Mouse (Mus musculus) kidney, adult 2 months (tissue): ENCODE measurements around the gene Itih5. TPM values are rescaled to one million over a fixed set of nuclear protein-coding genes. Genes with fewer than 3 reads are reported as not detected.

Experiments
- DNase-seq: peaks from one replicate; pipeline ENCODE4 v3.0.0; 2021
- H3K27ac ChIP-seq: fragments of 200-500 bp; 2 replicates; pipeline ENCODE4 v1.5.1; 2012; ENCODE audit warnings: low read depth, low read length, control low read depth, inconsistent platforms; ENCODE audit not compliant: insufficient read depth
- H3K27me3 ChIP-seq: fragments of 200-500 bp; replicated peaks from 2 replicates; pipeline ENCODE4 v1.6.1; 2012; ENCODE audit warnings: mild to moderate bottlenecking, moderate library complexity, low read length, inconsistent platforms; ENCODE audit not compliant: control insufficient read depth, insufficient read depth
- H3K36me3 ChIP-seq: fragments of 200-500 bp; 2 replicates; pipeline ENCODE4 v1.6.1; 2012; ENCODE audit warnings: mild to moderate bottlenecking, moderate library complexity, low read length, inconsistent platforms; ENCODE audit not compliant: control insufficient read depth, insufficient read depth
- H3K4me1 ChIP-seq: fragments of 200-500 bp; 2 replicates; pipeline ENCODE4 v1.6.1; 2011; ENCODE audit warnings: low read length; ENCODE audit not compliant: control insufficient read depth, insufficient read depth
- H3K4me3 ChIP-seq: fragments of 200-500 bp; 2 replicates; pipeline ENCODE4 v1.5.1; 2011; ENCODE audit warnings: mild to moderate bottlenecking, low read depth, low read length, control low read depth; ENCODE audit not compliant: insufficient read depth
- CTCF ChIP-seq: fragments of 200-500 bp; conservative IDR thresholded peaks from 2 replicates; pipeline ENCODE4 v1.5.1; 2011; ENCODE audit warnings: low read depth, mild to moderate bottlenecking, control low read depth, low read length, moderate library complexity, mixed read lengths; ENCODE audit not compliant: insufficient read depth, insufficient read length
- POLR2A ChIP-seq: fragments of 200-500 bp; IDR thresholded peaks from one replicate; pipeline ENCODE4 v1.6.1; 2011; ENCODE audit warnings: low read depth, low read length, control low read depth
- WGBS: fragments of 180-500 bp; shearing (Covaris S2); methylation state at CpG from one replicate; pipeline ENCODE4 v1.1.7; 2018; 5-methylcytosine and 5-hydroxymethylcytosine counted together
- polyA plus RNA-seq: library from polyadenylated mRNA; depleted of rRNA; stranded (reverse); fragments of >200 nt; gene quantifications from 2 replicates; pipeline ENCODE4 v1.2.3, GENCODE M21; 2012; rRNA removed

Itih5 gene
- polyA plus RNA-seq, 1 experiment = 14.1 TPM

DNA sequence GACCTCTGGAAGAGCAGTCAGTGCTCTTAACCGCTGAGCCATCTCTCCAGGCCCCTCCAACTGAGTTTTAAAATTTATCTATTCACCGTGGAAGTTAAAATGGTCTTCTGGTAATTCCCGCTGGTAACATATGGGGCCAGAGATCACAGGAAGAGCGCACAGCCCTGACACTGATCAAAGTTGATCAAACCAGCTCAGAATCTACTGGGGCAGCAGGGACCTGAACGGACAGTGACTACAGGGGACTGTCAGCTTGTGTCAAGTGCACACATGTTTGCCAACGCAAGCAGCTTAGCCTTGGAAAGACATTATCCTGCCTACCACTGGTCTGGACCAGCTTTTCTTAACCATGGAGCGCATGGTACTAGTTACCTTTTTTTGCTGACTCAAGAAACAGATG is 136.7 kb downstream of the Itih5 start:
- no peak for DNase-seq
- TF ChIP-seq CTCF = no peak
- no peak for TF ChIP-seq POLR2A
- Histone ChIP-seq H3K27ac (no peak overlapping the region), H3K4me1 (no peaks in the 10 kb centered on the region; the same call in 1 of the 2 replicates), H3K36me3 (no peaks in the 10 kb centered on the region), H3K27me3 (no peaks in the 10 kb centered on the region), H3K4me3 (no peak overlapping the region)
- 73% methylated on average over 7 of the region's 7 CpGs for WGBS

DNA sequence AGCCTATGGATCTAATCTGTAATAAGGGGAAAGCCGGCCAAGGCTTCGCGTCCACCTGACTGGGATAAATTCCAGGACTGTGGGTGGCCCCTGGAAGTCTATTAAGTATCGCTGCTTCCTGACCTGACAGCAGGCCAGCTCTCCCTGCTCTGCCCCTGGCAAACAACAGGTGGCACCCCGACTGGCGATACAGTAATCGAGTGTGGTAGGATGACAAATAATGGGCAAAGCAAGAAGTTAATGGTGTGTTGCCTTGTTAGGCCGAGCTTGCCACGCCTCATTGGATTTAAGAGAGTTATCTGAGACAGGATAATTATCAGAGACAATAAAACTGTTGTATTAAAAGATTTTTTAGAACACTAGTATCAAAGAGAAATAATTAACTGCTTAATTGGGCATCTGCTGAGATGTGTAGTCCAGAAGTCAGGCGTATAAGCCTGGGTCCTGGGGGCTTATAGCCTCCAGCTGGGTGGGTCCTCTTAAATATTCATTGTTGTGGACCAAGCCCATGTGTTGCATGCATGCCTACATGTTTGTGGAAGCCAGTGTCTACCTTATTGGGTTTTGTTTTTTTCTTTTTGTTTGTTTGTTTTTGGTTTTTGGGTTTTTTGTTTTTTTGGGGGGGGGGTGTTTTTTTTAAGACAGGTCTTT is 140.3 kb downstream of the Itih5 start:
- TF ChIP-seq CTCF (no peak; the same call in 1 of the 2 replicates), POLR2A (no peak)
- no peak for DNase-seq
- 19% methylated on average over 10 of the region's 10 CpGs for WGBS
- Histone ChIP-seq H3K36me3 (no peaks in the 10 kb centered on the region), H3K27ac (no peak overlapping the region), H3K4me3 (no peak overlapping the region), H3K4me1 (no peaks in the 10 kb centered on the region), H3K27me3 (no peaks in the 10 kb centered on the region)

DNA sequence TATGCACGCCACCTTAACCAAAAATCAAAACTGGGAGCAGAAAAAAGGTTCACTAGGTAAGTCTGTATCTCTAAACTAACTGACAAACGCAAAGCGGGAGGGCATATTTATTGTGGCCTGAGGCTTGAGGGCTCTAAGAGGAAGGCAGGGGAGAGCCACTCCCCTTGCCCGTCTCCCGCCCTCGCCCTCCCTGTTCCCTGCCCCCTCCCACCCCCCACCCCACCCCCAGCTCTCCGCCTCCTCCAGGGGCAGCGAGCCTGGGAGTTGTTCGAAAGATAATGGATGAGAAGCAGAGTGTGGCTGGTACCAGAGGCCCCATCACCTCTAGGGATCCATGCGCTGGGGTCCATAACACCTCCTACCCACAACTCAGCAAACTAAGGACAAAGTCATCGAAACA is 142.5 kb downstream of the Itih5 start:
- Histone ChIP-seq H3K36me3 (no peaks in the 10 kb centered on the region), H3K27me3 (no peaks in the 10 kb centered on the region), H3K27ac (no peak overlapping the region), H3K4me1 (no peaks in the 10 kb centered on the region), H3K4me3 (no peak overlapping the region)
- DNase-seq = no peak
- TF ChIP-seq CTCF (no peak), POLR2A (no peak)
- 18% methylated on average over 11 of the region's 11 CpGs for WGBS

DNA sequence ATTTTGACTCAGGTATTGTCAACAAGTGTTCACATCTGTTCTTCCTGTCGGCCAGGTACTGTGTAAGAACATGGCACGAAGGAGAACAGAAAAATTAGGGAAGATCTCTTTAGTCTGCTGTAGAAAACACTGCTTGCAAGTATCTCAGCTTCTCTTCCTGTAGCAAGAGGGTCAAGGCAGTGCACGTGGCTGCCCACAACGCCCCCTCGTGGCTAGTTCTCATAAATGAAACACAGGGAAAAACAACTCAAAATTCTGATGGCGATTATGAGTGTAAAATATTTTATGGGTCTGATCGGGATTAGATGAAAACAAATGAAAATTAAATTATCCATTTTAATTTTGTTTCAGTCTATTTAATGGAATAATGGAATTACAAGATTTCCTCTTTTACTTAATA is 146.9 kb downstream of the Itih5 start:
- no peak overlapping the region for H3K27ac ChIP-seq
- WGBS = 55% methylated on average over 7 of the region's 7 CpGs
- no peaks in the 10 kb centered on the region for H3K4me1 ChIP-seq
- no peak for DNase-seq
- no peaks in the 10 kb centered on the region for H3K27me3 ChIP-seq
- no peaks in the 10 kb centered on the region for H3K36me3 ChIP-seq
- no peak overlapping the region for H3K4me3 ChIP-seq
- TF ChIP-seq POLR2A (no peak), CTCF (no peak)

DNA sequence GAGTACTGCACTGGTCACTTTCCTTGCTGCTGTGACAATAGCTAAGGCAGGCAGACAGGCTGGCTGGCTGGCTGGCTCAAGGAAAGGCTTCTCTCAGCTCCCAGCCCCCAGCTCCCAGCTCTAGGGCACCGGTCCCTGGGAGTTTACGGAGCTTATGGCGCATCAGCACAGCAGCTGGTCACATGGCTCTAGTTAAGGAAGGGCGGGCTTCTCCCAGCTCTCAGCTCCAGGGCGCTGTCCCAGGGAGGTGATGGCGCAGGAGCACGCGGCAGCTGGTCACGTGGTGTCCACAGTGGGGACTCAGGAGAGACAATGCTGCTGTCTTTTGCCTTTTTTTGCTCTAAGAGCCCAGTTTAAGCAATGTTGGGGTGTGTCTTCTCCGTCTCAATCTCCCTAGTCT is 147.4 kb downstream of the Itih5 start:
- WGBS = 49% methylated on average over 10 of the region's 10 CpGs
- Histone ChIP-seq H3K27ac (no peak overlapping the region), H3K36me3 (no peaks in the 10 kb centered on the region), H3K27me3 (no peaks in the 10 kb centered on the region), H3K4me1 (no peaks in the 10 kb centered on the region), H3K4me3 (no peak overlapping the region)
- TF ChIP-seq CTCF (no peak), POLR2A (no peak)
- no peak for DNase-seq

DNA sequence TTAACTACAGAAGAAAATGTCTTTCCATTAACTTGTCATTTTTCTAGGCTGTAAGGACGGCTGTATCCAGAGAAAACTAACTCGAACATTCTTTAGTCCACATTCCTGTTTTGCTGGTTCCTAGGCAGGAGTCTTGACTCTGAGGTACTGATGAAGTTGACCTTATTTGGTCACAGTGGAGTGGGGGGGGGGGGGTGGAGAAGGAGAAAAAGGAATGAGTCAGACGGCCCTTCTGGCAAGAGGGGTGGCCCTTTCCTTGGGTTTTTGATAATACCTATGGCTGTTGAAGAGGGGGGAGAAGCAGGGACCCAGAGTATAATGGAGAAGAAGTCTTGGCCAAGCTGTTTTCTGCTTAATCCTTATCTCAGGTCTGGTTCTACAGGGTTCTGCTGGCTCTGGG is 148.0 kb downstream of the Itih5 start:
- H3K4me1 ChIP-seq = no peaks in the 10 kb centered on the region
- 45% methylated on average over 3 of the region's 3 CpGs for WGBS

DNA sequence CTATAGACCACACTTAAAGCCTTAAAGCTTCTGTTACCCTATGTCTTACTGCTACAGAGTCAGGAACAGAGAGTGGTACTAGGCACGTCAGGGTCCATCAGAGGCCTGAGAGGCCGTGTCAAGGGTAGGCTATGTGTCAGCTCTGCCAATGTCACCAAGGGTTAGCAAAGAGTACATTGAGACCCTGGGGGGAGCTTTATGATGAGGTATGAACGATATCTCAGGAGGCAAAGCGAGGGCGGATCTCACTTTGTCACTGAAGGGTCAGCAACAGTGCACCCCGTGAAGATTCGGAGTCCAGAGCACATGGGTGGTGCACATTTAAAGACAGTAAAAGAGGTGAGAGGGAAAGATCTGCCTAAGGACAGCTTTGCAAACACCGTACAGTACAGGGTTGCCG is 148.6 kb downstream of the Itih5 start:
- TF ChIP-seq CTCF (no peak), POLR2A (no peak)
- DNase-seq = no peak
- WGBS = 95% methylated on average over 9 of the region's 9 CpGs
- no peaks in the 10 kb centered on the region for H3K4me1 ChIP-seq
- no peak overlapping the region for H3K27ac ChIP-seq
- H3K4me3 ChIP-seq = no peak overlapping the region
- no peaks in the 10 kb centered on the region for H3K27me3 ChIP-seq
- H3K36me3 ChIP-seq = no peaks in the 10 kb centered on the region

More for the DNA sequence above, 148.0 kb downstream of the Itih5 start:
- H3K27me3 ChIP-seq = no peaks in the 10 kb centered on the region
- no peaks in the 10 kb centered on the region for H3K36me3 ChIP-seq
- no peak overlapping the region for H3K4me3 ChIP-seq
- TF ChIP-seq POLR2A (no peak), CTCF (no peak)
- H3K27ac ChIP-seq = no peak overlapping the region
- no peak for DNase-seq

DNA sequence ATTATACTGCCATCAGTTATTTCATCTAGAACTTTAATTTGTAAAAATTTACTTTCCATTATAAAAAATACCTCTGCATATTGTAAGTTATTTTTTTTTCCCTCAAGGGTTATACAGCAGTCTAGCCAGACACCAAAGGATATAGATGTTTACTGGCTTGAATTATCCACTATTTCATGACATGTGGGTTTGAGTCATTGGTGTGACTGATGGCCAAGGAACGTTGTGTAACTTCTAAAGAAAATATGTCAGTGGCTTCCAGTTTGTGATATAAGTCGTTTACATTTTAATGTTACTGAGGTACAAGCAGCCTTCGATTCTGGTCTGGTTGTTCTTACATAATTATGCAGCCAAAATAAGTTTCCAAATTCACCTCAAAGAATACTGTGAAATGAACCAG is 151.5 kb downstream of the Itih5 start:
- Histone ChIP-seq H3K27ac (no peak overlapping the region), H3K27me3 (no peaks in the 10 kb centered on the region), H3K4me1 (no peaks in the 10 kb centered on the region), H3K36me3 (no peaks in the 10 kb centered on the region), H3K4me3 (no peak overlapping the region)
- TF ChIP-seq POLR2A (no peak), CTCF (no peak)
- no peak for DNase-seq
- 59% methylated on average over 3 of the region's 3 CpGs for WGBS

Other genes starting within 250 kb of the Itih5 start
- gene Taf3, start 105.0 kb upstream of the Itih5 start, polyA plus RNA-seq = 5.3 and 6.5 TPM in 2 replicates
- gene Atp5c1, start 73.1 kb upstream of the Itih5 start, polyA plus RNA-seq = 786 and 1,002 TPM in 2 replicates
- gene Kin, start 73.0 kb upstream of the Itih5 start, polyA plus RNA-seq = 3.2 and 4.6 TPM in 2 replicates
- 0.78 and 1.0 TPM in 2 replicates for gene Itih2, start 22.2 kb upstream of the Itih5 start, polyA plus RNA-seq
- gene Sfmbt2, start 216.9 kb downstream of the Itih5 start, polyA plus RNA-seq = 0.07 and 0.16 TPM in 2 replicates